Mouse (Mus musculus): ENCODE measurements around the gene Olfr288. TPM values are rescaled to one million over a fixed set of nuclear protein-coding genes. Genes with fewer than 3 reads are reported as not detected.

Gene Olfr288
- polyA plus RNA-seq, 1 experiment, result not detected

GRCm38 (mm10) chr15:98166963-98167644 is 28.2 kb downstream of the Olfr288 start, which contains the start of gene Ccdc184:
Gene Ccdc184, plus strand, starts transcription at chr15:98167158.
- DNase-seq (ENCODE audit: low spot score), result no peak

GRCm38 (mm10) chr15:98165525-98165924 is 29.8 kb downstream of the Olfr288 start, which contains the start of gene Asb8:
Gene Asb8, minus strand, starts transcription at chr15:98165625.
- DNase-seq (ENCODE audit: low spot score), result no peak

- DNase-seq (ENCODE audit: low spot score), result no peak
These were observed 32.8 kb downstream of the Olfr288 start for GRCm38 (mm10) chr15:98162561-98162960.

GRCm38 (mm10) chr15:98161026-98161805 is 34.1 kb downstream of the Olfr288 start:
- DNase-seq (ENCODE audit: low spot score), result no peak

- no peak for DNase-seq (ENCODE audit: low spot score)
These were observed 38.1 kb downstream of the Olfr288 start for GRCm38 (mm10) chr15:98157253-98157652.

- no peak for DNase-seq (ENCODE audit: low spot score)
These were observed 39.4 kb downstream of the Olfr288 start for GRCm38 (mm10) chr15:98155944-98156343.

GRCm38 (mm10) chr15:98155272-98155671 is 40.1 kb downstream of the Olfr288 start:
- DNase-seq (ENCODE audit: low spot score), result no peak

GRCm38 (mm10) chr15:98154631-98155030 is 40.7 kb downstream of the Olfr288 start:
- no peak for DNase-seq (ENCODE audit: low spot score)

GRCm38 (mm10) chr15:98154146-98154545 is 41.2 kb downstream of the Olfr288 start:
- no peak for DNase-seq (ENCODE audit: low spot score)

GRCm38 (mm10) chr15:98153625-98154024 is 41.7 kb downstream of the Olfr288 start:
- DNase-seq (ENCODE audit: low spot score), result no peak

- DNase-seq (ENCODE audit: low spot score), result no peak
These were observed 42.4 kb downstream of the Olfr288 start for GRCm38 (mm10) chr15:98152916-98153315.

GRCm38 (mm10) chr15:98149166-98149602 is 46.2 kb downstream of the Olfr288 start:
- DNase-seq (ENCODE audit: low spot score), result no peak

GRCm38 (mm10) chr15:98148356-98148755 is 47.0 kb downstream of the Olfr288 start:
- DNase-seq (ENCODE audit: low spot score), result no peak

- peak; percentile 80 for DNase-seq (ENCODE audit: low spot score)
These were observed 49.7 kb downstream of the Olfr288 start for GRCm38 (mm10) chr15:98145559-98146181.

- no peak for DNase-seq (ENCODE audit: low spot score)
These were observed 50.4 kb downstream of the Olfr288 start for GRCm38 (mm10) chr15:98144861-98145507.

- no peak for DNase-seq (ENCODE audit: low spot score)
These were observed 52.8 kb downstream of the Olfr288 start for GRCm38 (mm10) chr15:98142515-98142914.

GRCm38 (mm10) chr15:98140809-98141208 is 54.5 kb downstream of the Olfr288 start:
- no peak for DNase-seq (ENCODE audit: low spot score)

- DNase-seq (ENCODE audit: low spot score), result no peak
These were observed 55.6 kb downstream of the Olfr288 start for GRCm38 (mm10) chr15:98139763-98140162.

- DNase-seq (ENCODE audit: low spot score), result no peak
These were observed 58.5 kb downstream of the Olfr288 start for GRCm38 (mm10) chr15:98136871-98137270.

All from urinary bladder, adult 2 months (tissue).